9 mouse cellular contexts compared by ENCODE assay signal in genomic region chr10:120271879-120272269, GRCm38 (mm10). TPM values are rescaled to one million over a fixed set of nuclear protein-coding genes. Genes with fewer than 3 reads are reported as not detected.
DNase-seq lines count a peak whose midpoint lies in the region; ATAC-seq and TF ChIP-seq lines count a peak whose summit lies in the region.
"Had no signal": no experiment of that assay in that cellular context is flagged by ENCODE, and none has a peak within 500 bp of the region (broad histone marks: within the 10 kb centered on the region; RNA-seq: fewer than 3 reads in every experiment).

No protein-coding gene starts in this region.

- H3K36me3 ChIP-seq in lung, postnatal 0 days (ENCODE audit: insufficient read depth, low read length): no peaks in the 10 kb centered on the region
- no peaks in the 10 kb centered on the region for H3K36me3 ChIP-seq in forebrain, postnatal 0 days (ENCODE audit: insufficient read depth)
- no peaks in the 10 kb centered on the region for H3K36me3 ChIP-seq in liver, embryonic 14.5 days (replicated peaks; ENCODE audit: control insufficient read depth, insufficient read depth, low read depth)
- H3K36me3 ChIP-seq in stomach, embryonic 16.5 days (ENCODE audit: control insufficient read depth, insufficient read depth, low read length): no peaks in the 10 kb centered on the region

- WGBS in lung, postnatal 0 days: 11% methylated on average over 10 of the region's 11 CpGs
- WGBS in forebrain, postnatal 0 days: 8% methylated on average over 10 of the region's 11 CpGs
- 18% methylated on average over 10 of the region's 11 CpGs for WGBS in liver, embryonic 14.5 days (ENCODE audit: insufficient replicate concordance)
- WGBS in stomach, embryonic 16.5 days: 16% methylated on average over 10 of the region's 11 CpGs

- H3K27me3 ChIP-seq in lung, postnatal 0 days (replicated peaks; ENCODE audit: insufficient read depth, low read length): no peaks in the 10 kb centered on the region; the same call in 1 of the 2 replicates
- H3K27me3 ChIP-seq in forebrain, postnatal 0 days (ENCODE audit: insufficient read depth, low read length): no peaks in the 10 kb centered on the region
- H3K27me3 ChIP-seq in liver, embryonic 14.5 days (ENCODE audit: control insufficient read depth, insufficient read depth, low read length): no peaks in the 10 kb centered on the region
- H3K27me3 ChIP-seq in stomach, embryonic 16.5 days (ENCODE audit: control insufficient read depth, insufficient read depth, low read length): no peaks in the 10 kb centered on the region
- H3K27me3 ChIP-seq: Patski had no signal

- no peaks in the 10 kb centered on the region for H3K9me3 ChIP-seq in lung, postnatal 0 days (ENCODE audit: low read length)
- no peaks in the 10 kb centered on the region for H3K9me3 ChIP-seq in forebrain, postnatal 0 days (ENCODE audit: low read length)
- H3K9me3 ChIP-seq in liver, embryonic 14.5 days (ENCODE audit: control insufficient read depth, low read length): no peaks in the 10 kb centered on the region
- no peaks in the 10 kb centered on the region for H3K9me3 ChIP-seq in stomach, embryonic 16.5 days (replicated peaks; ENCODE audit: control insufficient read depth, low read length)

- DNase-seq in lung, postnatal 0 days (ENCODE audit: low spot score): no peak
- DNase-seq in lung, postnatal 4 days: no peak
- no peak for DNase-seq in forebrain, postnatal 0 days
- no peak for DNase-seq in liver, embryonic 14.5 days (ENCODE audit: low read depth in 3 of 3, low spot score in 3 of 3)
- no peak for DNase-seq in left cerebral cortex, adult 18-20 months (ENCODE audit: low spot score in 2 of 2)
- no peak for DNase-seq in thymus, adult 18-20 months
- DNase-seq: kidney, adult 2 months had no signal

- H3K27ac ChIP-seq in lung, postnatal 0 days (ENCODE audit: low read length): no peak overlapping the region
- no peak overlapping the region for H3K27ac ChIP-seq in forebrain, postnatal 0 days (ENCODE audit: low read depth, low read length)
- H3K27ac ChIP-seq in liver, embryonic 14.5 days: no peak overlapping the region
- H3K27ac ChIP-seq in stomach, embryonic 16.5 days (ENCODE audit: low read length): peak overlapping the region; percentile 11; the same call in 1 of the 2 replicates

- H3K4me3 ChIP-seq in lung, postnatal 0 days (ENCODE audit: low read depth, low read length): 0 out of 2 replicates have a peak overlapping the region, but pooled peaks have one; percentile 0
- H3K4me3 ChIP-seq in forebrain, postnatal 0 days (ENCODE audit: low read depth, low read length): peak overlapping the region; percentile 33
- H3K4me3 ChIP-seq in liver, embryonic 14.5 days (ENCODE audit: insufficient read depth in 1 of 2, low read depth in 2 of 2, low read length in 2 of 2): 0 out of 4 replicates have a peak overlapping the region, but pooled peaks of 1 of the 2 experiments have one; percentile 13
- peak overlapping the region; percentile 35 for H3K4me3 ChIP-seq in stomach, embryonic 16.5 days (replicated peaks; ENCODE audit: low read length)

- no peak overlapping the region for H3K9ac ChIP-seq in lung, postnatal 0 days (replicated peaks; ENCODE audit: low read depth)
- H3K9ac ChIP-seq in forebrain, postnatal 0 days: peak overlapping the region; percentile 40
- H3K9ac ChIP-seq in liver, embryonic 14.5 days (replicated peaks): no peak overlapping the region
- H3K9ac ChIP-seq in stomach, embryonic 16.5 days (ENCODE audit: low read length): peak overlapping the region; percentile 27; the same call in 1 of the 2 replicates

- TF ChIP-seq EP300 in lung, postnatal 0 days (IDR thresholded peaks at IDR 0.05): no peak
- TF ChIP-seq EP300 in liver, embryonic 14.5 days (IDR thresholded peaks at IDR 0.05; ENCODE audit: low read depth): no peak

- peak overlapping the region; percentile 40 for H3K4me2 ChIP-seq in lung, postnatal 0 days (replicated peaks; ENCODE audit: low read depth, low read length)
- peak overlapping the region; percentile 58 for H3K4me2 ChIP-seq in forebrain, postnatal 0 days (ENCODE audit: low read depth)
- peak overlapping the region; percentile 54 for H3K4me2 ChIP-seq in liver, embryonic 14.5 days (ENCODE audit: low read depth)
- peak overlapping the region; percentile 60 for H3K4me2 ChIP-seq in stomach, embryonic 16.5 days (ENCODE audit: low read depth, low read length)

- no peak for ATAC-seq in lung, postnatal 0 days
- ATAC-seq in forebrain, postnatal 0 days: peak; percentile 38; the same call in 1 of the 2 replicates
- no peak for ATAC-seq in liver, embryonic 14.5 days (ENCODE audit: insufficient read depth)
- no peak for ATAC-seq in stomach, embryonic 16.5 days (ENCODE audit: insufficient read depth, low FRiP score)
- ATAC-seq: Patski had no signal

- no peak for TF ChIP-seq CTCF in lung, postnatal 0 days (IDR thresholded peaks at IDR 0.05)
- no peak for TF ChIP-seq CTCF in forebrain, postnatal 0 days (IDR thresholded peaks at IDR 0.05; ENCODE audit: low read depth)
- TF ChIP-seq CTCF in liver, embryonic 14.5 days (IDR thresholded peaks at IDR 0.05; ENCODE audit: low read depth): no peak

- peaks cover 6% of the 10 kb centered on the region; the same call in 1 of the 2 replicates for H3K4me1 ChIP-seq in lung, postnatal 0 days (ENCODE audit: insufficient read depth, low read depth, low read length)
- H3K4me1 ChIP-seq in forebrain, postnatal 0 days (ENCODE audit: insufficient read depth): 0 out of 2 replicates have a peak, but pooled peaks cover 6% of the 10 kb centered on the region
- H3K4me1 ChIP-seq in liver, embryonic 14.5 days (replicated peaks; ENCODE audit: control insufficient read depth in 2 of 2, insufficient read depth in 2 of 2, low read length in 1 of 2): peaks cover 0 to 7% of the 10 kb centered on the region in 2 experiments; a peak in 2 of 4 replicates
- no peaks in the 10 kb centered on the region; the same call in 1 of the 2 replicates for H3K4me1 ChIP-seq in stomach, embryonic 16.5 days (ENCODE audit: control insufficient read depth, insufficient read depth, low read length)

RNA-seq across cellular contexts. Expression of gene Llph, which starts 45.0 kb away (rescaled TPM):
- polyA plus RNA-seq in lung, postnatal 0 days (2015; fragmentation: Nextera tagmentation; extraction: Ambion mirVana): 33.4 and 35.7 TPM in 2 replicates
- 22.1 and 23.8 TPM in 2 replicates for total RNA-seq in forebrain, postnatal 0 days (2014; rRNA removed)
- 42.1 and 46.7 TPM in 2 replicates for polyA plus RNA-seq in forebrain, postnatal 0 days (2015; fragmentation: Nextera tagmentation; extraction: Ambion mirVana)
- 11.6 and 33.6 TPM in 2 replicates for polyA plus RNA-seq in liver, embryonic 14.5 days (2012; rRNA removed)
- polyA plus RNA-seq in liver, embryonic 14.5 days (2014; fragmentation: Nextera tagmentation; extraction: Ambion mirVana): 31.9 and 32.2 TPM in 2 replicates
- 50.3 and 53.7 TPM in 2 replicates for polyA plus RNA-seq in stomach, embryonic 16.5 days (2015; fragmentation: Nextera tagmentation; extraction: Ambion mirVana)
- 10 to 100 TPM; 20.0 to 22.2 TPM for total RNA-seq in left cerebral cortex, adult 18-20 months (2021)

Comparison
In these comparisons a context has a peak if more than half of its experiments do, and no peak if none do; other contexts are left out.
1. H3K9ac ChIP-seq: peak in forebrain, postnatal 0 days (single experiment) and stomach, embryonic 16.5 days (single experiment); none in lung, postnatal 0 days (single experiment) and liver, embryonic 14.5 days (single experiment).
2. Peak in every context shown above with its lines, with median percentiles within 50 percentile points of each other: H3K4me2 ChIP-seq.